Mouse (Mus musculus) urinary bladder, postnatal 36 days (tissue): ENCODE measurements around the gene Rasal1.

Experiments used
- DNase-seq, 2 experiments: peaks; one replicate each; pipeline ENCODE4 v3.0.0; 2022; ENCODE audit warnings: low spot score in 2 of 2, mixed read lengths in 1 of 2

Gene Rasal1

GRCm38 (mm10) chr5:120696057-120696743, 47.6 kb downstream of the Rasal1 start:
- no peak for DNase-seq

GRCm38 (mm10) chr5:120696865-120697264, 48.3 kb downstream of the Rasal1 start:
- DNase-seq = no peak

- DNase-seq = no peak
These were observed 49.6 kb downstream of the Rasal1 start for GRCm38 (mm10) chr5:120698181-120698580.

- DNase-seq = no peak
These were observed 50.3 kb downstream of the Rasal1 start for GRCm38 (mm10) chr5:120698801-120699391.

DNA sequence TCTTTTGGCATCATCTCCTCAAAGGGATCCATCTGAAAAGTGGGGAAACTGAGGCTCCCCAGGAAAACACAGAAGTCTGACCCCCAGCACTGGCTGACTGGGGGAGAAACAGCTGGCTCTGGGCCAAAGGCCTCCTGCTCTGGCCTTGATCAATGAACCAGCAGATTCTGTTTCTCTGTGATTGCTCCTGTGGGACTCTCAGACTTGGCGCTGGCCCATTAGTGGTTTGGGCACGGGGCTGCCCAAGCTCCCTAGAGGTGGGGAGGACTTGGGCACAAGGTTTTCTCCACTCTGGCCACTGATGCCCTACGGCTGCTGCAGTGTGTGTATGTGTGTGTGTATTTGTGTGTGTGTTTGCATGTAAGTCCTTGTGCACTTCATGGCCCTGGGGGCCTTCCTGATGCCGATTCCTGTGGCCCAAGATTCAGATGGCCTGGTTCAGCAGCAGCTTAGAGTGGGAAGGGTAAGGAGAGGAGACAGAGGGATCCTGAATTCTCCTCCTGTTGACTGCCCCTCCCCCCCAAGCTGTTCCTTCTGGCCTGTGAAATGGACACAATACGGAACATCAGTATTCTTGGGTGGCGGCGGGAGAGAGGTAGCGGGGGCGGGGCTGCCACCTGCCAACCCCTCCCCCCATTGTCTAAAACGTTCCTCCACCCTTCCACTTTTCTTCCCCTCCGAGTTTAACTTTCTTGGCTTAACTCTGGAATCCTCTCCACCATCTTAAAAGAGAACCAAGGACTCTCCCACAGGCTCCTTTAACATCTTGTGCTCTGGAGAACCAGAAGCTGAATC, 52.6 kb downstream of the Rasal1 start:
- no peak for DNase-seq

GRCm38 (mm10) chr5:120702421-120702820, 53.8 kb downstream of the Rasal1 start:
- DNase-seq = no peak

DNA sequence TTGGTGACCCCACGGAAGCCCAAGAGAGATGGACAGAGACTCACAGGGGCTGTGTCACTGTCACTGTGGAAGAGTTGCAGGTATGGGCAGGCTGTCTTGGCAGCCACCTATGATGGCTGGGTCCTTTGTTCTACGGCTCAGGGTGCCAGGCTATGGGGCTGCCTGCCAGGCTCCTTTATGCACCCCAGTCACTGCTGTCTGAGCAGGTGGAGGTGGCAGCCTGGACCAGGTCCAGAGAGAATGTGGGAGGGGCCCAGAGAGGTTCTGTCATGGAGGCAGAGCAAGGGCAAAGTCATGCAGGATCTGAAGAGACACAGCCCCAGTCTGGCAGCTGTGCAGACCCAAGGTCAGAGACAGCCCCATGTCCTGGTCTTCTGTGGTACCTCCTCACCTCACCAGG, 54.4 kb downstream of the Rasal1 start:
- DNase-seq = no peak

GRCm38 (mm10) chr5:120703660-120704059, 55.0 kb downstream of the Rasal1 start:
- DNase-seq = no peak

GRCm38 (mm10) chr5:120704421-120704820, 55.8 kb downstream of the Rasal1 start:
- no peak for DNase-seq

GRCm38 (mm10) chr5:120706541-120706940, 57.9 kb downstream of the Rasal1 start:
- DNase-seq = no peak

- no peak for DNase-seq
These were observed 58.4 kb downstream of the Rasal1 start for GRCm38 (mm10) chr5:120706976-120707375.

DNA sequence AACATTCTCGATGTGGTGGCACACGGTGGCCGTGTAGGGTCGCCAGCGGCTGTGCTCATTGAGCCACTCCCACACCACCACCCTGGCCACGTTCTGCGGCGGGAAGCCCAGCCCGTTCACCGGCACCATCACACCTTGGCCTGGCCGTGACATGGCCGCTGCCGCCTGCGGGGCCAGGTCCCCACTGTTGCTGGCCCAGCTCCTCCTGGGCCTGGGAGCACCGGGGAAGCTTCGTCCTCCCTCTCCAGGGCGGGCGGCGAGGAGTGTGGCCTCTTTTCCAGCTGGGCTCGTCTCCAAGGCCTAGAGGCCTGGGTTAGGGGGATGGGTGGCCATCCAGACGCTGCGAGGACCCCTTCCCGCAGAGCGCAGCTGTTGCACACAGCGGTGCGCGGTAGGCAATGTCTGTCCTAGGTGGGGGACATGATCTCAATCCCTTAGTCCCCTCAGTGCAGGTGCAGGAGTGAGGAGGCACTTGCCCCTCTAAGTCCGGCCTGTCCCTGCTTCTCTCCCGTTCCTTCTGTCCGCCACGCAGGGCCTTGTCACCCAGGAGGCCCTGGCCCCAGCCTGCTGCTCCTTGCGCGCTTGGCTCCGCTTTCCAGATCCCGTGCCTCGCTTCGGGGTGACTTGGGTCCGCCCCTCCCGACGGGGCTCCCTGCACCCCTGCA, 61.7 kb downstream of the Rasal1 start:
- no peak for DNase-seq

GRCm38 (mm10) chr5:120710826-120711248, 62.2 kb downstream of the Rasal1 start:
- no peak for DNase-seq

DNA sequence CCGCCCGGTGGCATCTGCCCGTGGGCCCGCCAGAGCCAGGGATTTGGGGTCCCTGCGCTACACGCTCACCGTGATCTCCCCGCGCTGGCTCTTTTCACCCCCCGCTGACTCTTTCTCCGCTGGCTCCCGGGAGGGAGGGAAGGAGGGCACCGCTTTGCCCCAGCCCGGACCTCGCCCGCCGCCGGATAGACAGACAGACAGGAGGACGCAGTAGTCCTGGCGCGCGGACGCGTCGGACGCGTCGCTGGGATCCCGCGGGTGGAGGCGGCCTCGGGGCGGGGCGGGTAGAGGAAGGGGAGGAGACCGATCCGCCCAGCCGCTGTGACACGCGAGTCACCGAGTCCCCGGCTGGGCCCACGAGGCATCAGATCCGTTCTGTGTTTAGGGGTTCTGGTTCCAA, 62.8 kb downstream of the Rasal1 start:
- peak; percentile 10 to 21 for DNase-seq

DNA sequence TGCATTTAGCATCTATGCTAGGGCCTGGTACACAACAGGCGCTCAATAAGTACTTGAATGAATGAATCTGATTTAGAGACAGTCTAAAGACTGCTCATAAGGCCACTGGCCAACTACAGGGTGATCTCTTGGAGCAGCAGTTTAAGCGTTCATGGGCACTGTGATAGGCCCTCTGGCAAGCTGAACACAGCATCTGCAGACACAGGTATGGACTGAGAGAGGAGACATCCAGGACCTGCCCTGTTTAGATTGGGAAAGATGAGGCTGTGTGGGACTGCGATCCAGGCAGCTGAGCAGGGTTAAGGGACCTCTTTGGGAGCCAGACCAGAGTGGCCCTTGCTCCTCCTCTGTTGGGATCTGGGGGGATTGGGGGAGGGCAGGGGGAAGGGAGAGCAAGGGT, 63.2 kb downstream of the Rasal1 start, which contains the start of gene Dtx1:
Gene Dtx1, minus strand, starts transcription at position 101 of the 400 bp plus-strand sequence.
- DNase-seq = no peak

DNA sequence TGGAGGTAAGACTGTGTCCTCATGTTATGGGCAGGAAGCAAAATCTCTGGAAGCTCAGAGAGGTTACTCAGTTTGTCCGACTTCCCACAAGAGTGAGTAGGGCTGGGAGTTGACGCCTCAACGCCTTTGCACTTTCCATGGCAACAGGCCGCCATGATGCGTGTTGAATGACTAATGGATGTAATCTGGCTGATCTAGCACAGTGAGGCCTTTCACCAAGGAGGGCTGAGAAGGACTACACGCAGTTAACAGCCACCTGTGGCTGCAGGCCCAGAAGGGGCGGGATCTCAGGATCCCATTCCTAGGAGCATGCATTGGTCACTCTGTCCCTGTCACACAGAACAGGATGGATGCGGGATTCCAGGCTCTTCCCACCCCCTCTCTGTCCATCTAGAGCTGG, 64.1 kb downstream of the Rasal1 start:
- no peak for DNase-seq

- DNase-seq = peak; percentile 31 to 50
These were observed 65.7 kb downstream of the Rasal1 start for GRCm38 (mm10) chr5:120714314-120714713.

DNA sequence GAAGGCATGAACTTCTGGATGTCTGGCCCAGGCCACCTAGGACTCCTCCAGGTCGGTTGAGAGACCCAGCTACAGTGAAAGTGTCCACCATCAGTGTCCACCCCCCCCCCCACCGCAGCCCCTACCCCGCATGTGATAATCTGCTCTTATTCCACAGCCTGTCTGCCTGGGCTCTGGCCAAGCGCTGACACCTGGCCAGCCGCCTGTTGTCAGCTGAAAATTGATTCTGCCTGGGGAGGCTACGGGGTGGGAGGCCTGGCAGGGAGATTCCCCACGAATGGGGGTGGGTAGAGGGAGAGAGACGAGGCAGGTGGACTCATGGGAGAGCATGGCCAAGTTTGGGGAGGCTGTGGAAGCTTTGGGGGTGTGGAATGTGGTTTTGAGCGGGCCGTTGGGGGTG, 68.5 kb downstream of the Rasal1 start:
- no peak for DNase-seq

DNA sequence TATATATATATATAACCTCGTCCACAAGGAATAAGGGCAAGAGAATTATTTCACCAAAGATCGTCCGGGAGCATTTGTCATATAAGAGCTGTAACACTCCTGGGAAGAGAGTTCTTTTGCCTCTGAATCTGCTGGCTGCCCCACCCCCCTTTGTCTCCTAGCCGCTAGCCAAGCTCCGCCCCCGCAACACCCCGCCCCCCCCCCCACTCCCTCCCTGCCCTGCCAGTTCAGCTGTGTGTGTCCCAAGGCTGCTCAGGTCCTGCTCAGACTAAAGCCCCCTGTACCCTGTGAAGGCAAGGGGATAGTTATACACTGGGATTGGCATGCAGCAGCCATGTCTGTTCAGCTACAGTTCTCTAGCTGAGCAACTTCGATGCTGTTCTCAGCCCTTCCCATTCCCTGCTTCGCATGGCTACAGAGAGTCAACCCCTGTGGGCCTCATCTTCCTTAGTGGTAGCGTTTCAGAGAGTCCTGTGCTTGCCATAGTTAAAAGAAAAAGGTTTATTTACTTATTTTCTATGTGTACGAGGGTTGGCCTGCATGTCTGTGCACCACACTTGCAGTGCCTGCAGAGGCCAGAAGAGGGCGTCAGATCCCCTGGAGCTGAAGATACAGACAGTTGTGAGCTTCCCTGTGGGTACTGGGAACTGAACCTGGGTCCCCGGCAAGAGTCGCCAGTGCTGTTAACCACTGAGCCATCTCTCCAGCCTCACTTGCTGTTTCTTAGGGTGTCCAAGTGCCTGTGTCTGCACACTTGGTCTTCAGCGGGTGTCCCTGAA, 70.2 kb downstream of the Rasal1 start:
- no peak for DNase-seq

DNA sequence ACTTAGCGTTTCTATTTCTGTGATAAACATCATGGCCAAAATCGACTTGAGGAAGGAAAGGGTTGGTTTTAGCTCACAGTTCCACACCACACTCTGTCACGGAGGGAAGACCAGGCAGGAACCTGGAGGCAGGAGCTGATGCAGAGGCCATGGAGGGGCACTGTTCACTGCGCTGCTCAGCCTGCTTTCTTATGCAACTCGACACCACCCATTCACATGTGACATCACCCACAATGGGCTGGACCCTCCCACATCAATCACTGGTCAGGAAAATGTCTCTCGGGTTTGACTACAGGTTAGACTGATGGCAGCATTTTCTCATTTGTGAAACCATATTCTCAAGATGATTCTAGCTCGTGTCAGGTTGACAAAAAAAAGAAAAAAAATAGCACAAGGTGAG, 72.4 kb downstream of the Rasal1 start:
- no peak for DNase-seq

GRCm38 (mm10) chr5:120725811-120726455, 77.3 kb downstream of the Rasal1 start:
- no peak for DNase-seq
